9 mouse cellular contexts compared by ENCODE assay signal in genomic region chr2:136670539-136671271, GRCm38 (mm10). TPM values are rescaled to one million over a fixed set of nuclear protein-coding genes. Genes with fewer than 3 reads are reported as not detected.
A peak's percentile ranks its signal among the peaks of the same experiment; 100 is the strongest.
DNase-seq lines count a peak whose midpoint lies in the region; ATAC-seq and TF ChIP-seq lines count a peak whose summit lies in the region.
"Had no signal": no experiment of that assay in that cellular context is flagged by ENCODE, and none has a peak within 500 bp of the region (broad histone marks: within the 10 kb centered on the region; RNA-seq: fewer than 3 reads in every experiment).

No protein-coding gene starts in this region.

- no peak for TF ChIP-seq POLR2A in thymus, adult 2 months (IDR thresholded peaks at IDR 0.05; ENCODE audit: control insufficient read depth, extremely low read depth, insufficient read depth, low read length, poor library complexity)

- no peak overlapping the region for H3K4me3 ChIP-seq in forebrain, postnatal 0 days (ENCODE audit: low read depth, low read length)
- H3K4me3 ChIP-seq in limb, embryonic 15.5 days: no peak overlapping the region
- no peak overlapping the region for H3K4me3 ChIP-seq in thymus, adult 2 months (ENCODE audit: control insufficient read depth, insufficient read depth, low read length)

- no peak overlapping the region for H3K9ac ChIP-seq in forebrain, postnatal 0 days
- no peak overlapping the region for H3K9ac ChIP-seq in limb, embryonic 15.5 days

- peak; percentile 83 for ATAC-seq in forebrain, postnatal 0 days
- ATAC-seq in limb, embryonic 15.5 days (ENCODE audit: insufficient number of reproducible peaks, low FRiP score, low TSS enrichment, low read depth): no peak
- ATAC-seq in megakaryocyte progenitor cell, adult 5-6 weeks (replicated peaks; ENCODE audit: poor library complexity): no peak

- peak; percentile 8 for DNase-seq in adrenal gland, postnatal 10 days
- no peak for DNase-seq in adrenal gland, postnatal 36 days
- DNase-seq in cerebellum, adult 18-20 months: peak; percentile 81 to 87
- peak; percentile 70 for DNase-seq in forebrain, postnatal 0 days
- DNase-seq in thymus, adult 2 months: no peak
- no peak for DNase-seq in urinary bladder, postnatal 25 days (ENCODE audit: low spot score)

- no peak for TF ChIP-seq CTCF in forebrain, postnatal 0 days (IDR thresholded peaks at IDR 0.05; ENCODE audit: low read depth)
- no peak for TF ChIP-seq CTCF in thymus, adult 2 months (IDR thresholded peaks at IDR 0.05; ENCODE audit: borderline replicate concordance, control insufficient read depth, extremely low read depth, insufficient read depth, low read length, poor library complexity)

- H3K36me3 ChIP-seq in forebrain, postnatal 0 days (ENCODE audit: insufficient read depth): no peaks in the 10 kb centered on the region
- H3K36me3 ChIP-seq in limb, embryonic 15.5 days: no peaks in the 10 kb centered on the region
- no peaks in the 10 kb centered on the region for H3K36me3 ChIP-seq in thymus, adult 2 months (ENCODE audit: control insufficient read depth, insufficient read depth, low read length)

- no peaks in the 10 kb centered on the region for H3K9me3 ChIP-seq in forebrain, postnatal 0 days (ENCODE audit: low read length)
- no peaks in the 10 kb centered on the region for H3K9me3 ChIP-seq in limb, embryonic 15.5 days

- no peak overlapping the region; the same call in 1 of the 2 replicates for H3K4me2 ChIP-seq in forebrain, postnatal 0 days (ENCODE audit: low read depth)
- no peak overlapping the region for H3K4me2 ChIP-seq in limb, embryonic 15.5 days

- H3K27ac ChIP-seq in forebrain, postnatal 0 days (ENCODE audit: low read depth, low read length): peak overlapping the region; percentile 69; the same call in 1 of the 2 replicates
- H3K27ac ChIP-seq in limb, embryonic 15.5 days: 0 out of 2 replicates have a peak overlapping the region, but pooled peaks have one; percentile 13
- no peak overlapping the region for H3K27ac ChIP-seq in thymus, adult 2 months (ENCODE audit: control insufficient read depth, insufficient read depth, low read length)

- H3K27me3 ChIP-seq in forebrain, postnatal 0 days (ENCODE audit: insufficient read depth, low read length): no peaks in the 10 kb centered on the region
- no peaks in the 10 kb centered on the region for H3K27me3 ChIP-seq in limb, embryonic 15.5 days
- no peaks in the 10 kb centered on the region for H3K27me3 ChIP-seq in thymus, adult 2 months (ENCODE audit: control insufficient read depth, insufficient read depth, low read length)

- 25% methylated on average over 9 of the region's 9 CpGs for WGBS in forebrain, postnatal 0 days
- 40% methylated on average over 9 of the region's 9 CpGs for WGBS in limb, embryonic 15.5 days
- 88% methylated on average over 9 of the region's 9 CpGs for WGBS in thymus, adult 2 months

- H3K4me1 ChIP-seq in forebrain, postnatal 0 days (ENCODE audit: insufficient read depth): no peaks in the 10 kb centered on the region; the same call in 1 of the 2 replicates
- peaks cover 3% of the 10 kb centered on the region; the same call in 1 of the 2 replicates for H3K4me1 ChIP-seq in limb, embryonic 15.5 days
- no peaks in the 10 kb centered on the region for H3K4me1 ChIP-seq in thymus, adult 2 months (replicated peaks; ENCODE audit: control insufficient read depth, insufficient read depth, low read length)

RNA-seq across cellular contexts. Expression of gene Snap25, which starts 42.5 kb away (rescaled TPM):
- 10 to 100 TPM; 35.2 to 43.5 TPM for total RNA-seq in adrenal gland, postnatal 10 days (2021)
- 10 to 100 TPM; 28.9 to 31.8 TPM for total RNA-seq in adrenal gland, postnatal 36 days (2021)
- total RNA-seq in forebrain, postnatal 0 days (2014; rRNA removed): 244 and 245 TPM in 2 replicates
- 171 and 278 TPM in 2 replicates for polyA plus RNA-seq in forebrain, postnatal 0 days (2015; fragmentation: Nextera tagmentation; extraction: Ambion mirVana)
- 0.41 and 0.65 TPM in 2 replicates for polyA plus RNA-seq in limb, embryonic 15.5 days (2015; fragmentation: Nextera tagmentation; extraction: Ambion mirVana)
- 0.08 TPM in 1 of 2 replicates, not detected in the other for polyA plus RNA-seq in thymus, adult 2 months (2012; rRNA removed)
- not detected in 2 replicates for total RNA-seq in megakaryocyte progenitor cell, adult 5-6 weeks (2015)
- not detected in 2 replicates for total RNA-seq in megakaryocyte progenitor cell, adult 5-6 weeks (2017)
- total RNA-seq: neutrophil, adult 5-6 weeks had no signal

Comparison
In these comparisons a context has a peak if more than half of its experiments do, and no peak if none do; other contexts are left out.
1. DNase-seq: peak in adrenal gland, postnatal 10 days (single experiment), cerebellum, adult 18-20 months (2 of 2) and forebrain, postnatal 0 days (single experiment); none in adrenal gland, postnatal 36 days (0 of 2), thymus, adult 2 months (single experiment) and urinary bladder, postnatal 25 days (single experiment).
2. RNA of gene Snap25, which starts 42.5 kb away (total RNA-seq): 244 to 245 TPM in forebrain, postnatal 0 days, 35.2 to 43.5 TPM in adrenal gland, postnatal 10 days and 28.9 to 31.8 TPM in adrenal gland, postnatal 36 days; not detected in megakaryocyte progenitor cell, adult 5-6 weeks; every median in the first group is over 10 times any median in the second.